Mouse (Mus musculus) spleen, adult 2 months (tissue): ENCODE data around the gene Igfbp2. TPM values are rescaled to one million over a fixed set of nuclear protein-coding genes. Genes with fewer than 3 reads are reported as not detected.

Experiments
- DNase-seq, 2 experiments: peaks; one replicate each; pipeline versions ENCODE4 v3.0.0 to v3.0.0-alpha.2; 2012 to 2021; ENCODE audit warnings: low spot score in 2 of 2, low read depth in 1 of 2
- H3K27ac ChIP-seq: fragments of 200-500 bp; 2 replicates; pipeline ENCODE4 v1.5.1; 2012; ENCODE audit warnings: low read length, inconsistent platforms; ENCODE audit not compliant: insufficient read depth
- H3K27me3 ChIP-seq: fragments of 200-500 bp; 2 replicates; pipeline ENCODE4 v1.6.1; 2012; ENCODE audit warnings: mild to moderate bottlenecking, moderate library complexity, low read length, inconsistent platforms; ENCODE audit not compliant: control insufficient read depth, insufficient read depth
- H3K36me3 ChIP-seq: fragments of 200-500 bp; 2 replicates; pipeline ENCODE4 v1.6.1; 2012; ENCODE audit warnings: mild to moderate bottlenecking, low read length, inconsistent platforms; ENCODE audit not compliant: control insufficient read depth, insufficient read depth
- H3K4me1 ChIP-seq: fragments of 200-500 bp; 2 replicates; pipeline ENCODE4 v1.6.1; 2011; ENCODE audit warnings: inconsistent platforms; ENCODE audit not compliant: control insufficient read depth, insufficient read depth, insufficient read length
- H3K4me3 ChIP-seq: fragments of 200-500 bp; 2 replicates; pipeline ENCODE4 v1.5.1; 2011; ENCODE audit warnings: mild to moderate bottlenecking, inconsistent platforms; ENCODE audit not compliant: insufficient read depth, insufficient read length; ENCODE audit errors: extremely low read depth
- CTCF ChIP-seq: fragments of 200-500 bp; IDR thresholded peaks from 2 replicates; pipeline ENCODE4 v1.5.1; 2011; ENCODE audit warnings: mild to moderate bottlenecking, inconsistent platforms; ENCODE audit not compliant: insufficient read depth, insufficient read length, insufficient replicate concordance; ENCODE audit errors: extremely low read depth
- POLR2A ChIP-seq: fragments of 200-500 bp; IDR thresholded peaks from 2 replicates; pipeline ENCODE4 v1.6.1; 2011; ENCODE audit warnings: low read depth, low read length, inconsistent platforms
- WGBS: fragments of 180-500 bp; shearing (Covaris S2); methylation state at CpG from one replicate; pipeline ENCODE4 v1.1.7; 2018; 5-methylcytosine and 5-hydroxymethylcytosine counted together
- polyA plus RNA-seq: library from polyadenylated mRNA; depleted of rRNA; stranded (reverse); fragments of >200 nt; gene quantifications from 2 replicates; pipeline ENCODE4 v1.2.3, GENCODE M21; 2012

The Igfbp2 gene
- polyA plus RNA-seq, 1 experiment: 7.5 TPM

DNA sequence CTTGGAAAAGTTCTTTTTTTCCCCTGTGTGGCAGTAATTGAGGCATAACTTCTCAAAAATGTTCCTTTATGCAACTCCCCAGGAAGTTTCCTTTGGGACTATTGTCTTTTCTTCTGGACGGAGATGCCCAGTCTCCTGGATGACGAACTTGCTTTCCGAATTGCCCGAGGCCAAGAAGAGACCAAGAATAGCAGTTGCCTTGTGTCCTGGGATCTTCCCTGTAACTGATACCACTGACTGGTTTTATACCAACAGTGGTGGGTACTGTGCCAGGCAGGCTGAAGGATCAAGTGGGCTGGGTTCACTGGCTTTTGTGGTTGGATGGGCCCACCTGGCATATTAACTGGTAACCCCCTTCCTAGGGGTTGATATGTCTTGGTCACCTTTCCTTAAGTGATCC lies 9.3 kb downstream of the Igfbp2 start:
- DNase-seq: no peak
- TF ChIP-seq CTCF (no peak), POLR2A (no peak)
- Histone ChIP-seq H3K27ac (no peak overlapping the region), H3K27me3 (no peaks in the 10 kb centered on the region), H3K36me3 (no peaks in the 10 kb centered on the region), H3K4me1 (no peaks in the 10 kb centered on the region), H3K4me3 (no peak overlapping the region)
- 92% methylated on average over 4 of the region's 4 CpGs for WGBS

DNA sequence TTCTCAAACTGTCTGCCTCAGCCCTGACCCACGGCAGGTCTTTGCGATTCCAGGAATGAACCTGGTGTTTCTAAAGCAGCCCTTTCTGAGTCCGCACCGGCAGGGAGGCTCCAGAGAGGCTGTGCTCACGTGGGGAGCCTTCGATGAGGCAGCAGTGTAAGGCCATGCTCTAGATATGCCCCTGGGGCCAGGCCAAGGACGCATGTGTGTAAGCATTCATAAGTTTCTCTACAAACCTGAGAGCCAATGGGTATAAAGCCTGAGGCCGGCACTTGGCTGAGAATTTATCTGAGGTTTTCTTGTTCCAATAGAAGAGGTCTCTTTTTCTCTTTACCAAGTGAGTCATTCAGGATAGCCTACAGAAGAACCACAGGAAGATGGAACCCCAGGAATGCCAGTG lies 15.1 kb downstream of the Igfbp2 start:
- Histone ChIP-seq H3K27me3 (no peaks in the 10 kb centered on the region), H3K4me3 (no peak overlapping the region), H3K36me3 (no peaks in the 10 kb centered on the region), H3K4me1 (no peaks in the 10 kb centered on the region), H3K27ac (no peak overlapping the region)
- no peak for TF ChIP-seq CTCF
- TF ChIP-seq POLR2A: no peak
- 87% methylated on average over 8 of the region's 8 CpGs for WGBS
- no peak for DNase-seq

- Histone ChIP-seq H3K27me3 (no peaks in the 10 kb centered on the region), H3K4me3 (no peak overlapping the region), H3K27ac (no peak overlapping the region), H3K36me3 (no peaks in the 10 kb centered on the region), H3K4me1 (no peaks in the 10 kb centered on the region)
- TF ChIP-seq CTCF: no peak
- TF ChIP-seq POLR2A: no peak
- 89% methylated on average over 7 of the region's 7 CpGs for WGBS
- DNase-seq: no peak
These were observed 15.5 kb downstream of the Igfbp2 start for GRCm38 (mm10) chr1:72839791-72840190.

GRCm38 (mm10) chr1:72842666-72843459 lies 18.6 kb downstream of the Igfbp2 start:
- Histone ChIP-seq H3K4me1 (no peaks in the 10 kb centered on the region), H3K27me3 (no peaks in the 10 kb centered on the region), H3K36me3 (no peaks in the 10 kb centered on the region), H3K4me3 (no peak overlapping the region), H3K27ac (no peak overlapping the region)
- DNase-seq: no peak
- 87% methylated on average over 18 of the region's 18 CpGs for WGBS
- TF ChIP-seq CTCF (no peak), POLR2A (no peak)

GRCm38 (mm10) chr1:72844675-72845074 lies 20.4 kb downstream of the Igfbp2 start:
- H3K36me3 ChIP-seq: no peaks in the 10 kb centered on the region
- TF ChIP-seq POLR2A: no peak
- TF ChIP-seq CTCF: no peak
- 84% methylated on average over 6 of the region's 6 CpGs for WGBS
- no peak for DNase-seq
- no peaks in the 10 kb centered on the region for H3K27me3 ChIP-seq
- no peaks in the 10 kb centered on the region for H3K4me1 ChIP-seq
- no peak overlapping the region for H3K4me3 ChIP-seq
- H3K27ac ChIP-seq: no peak overlapping the region

- 83% methylated on average over 4 of the region's 4 CpGs for WGBS
- no peaks in the 10 kb centered on the region for H3K4me1 ChIP-seq
- no peak overlapping the region for H3K27ac ChIP-seq
- no peak overlapping the region for H3K4me3 ChIP-seq
- DNase-seq: no peak
- H3K36me3 ChIP-seq: no peaks in the 10 kb centered on the region
- no peaks in the 10 kb centered on the region for H3K27me3 ChIP-seq
- no peak for TF ChIP-seq POLR2A
- no peak for TF ChIP-seq CTCF
These were observed 23.6 kb downstream of the Igfbp2 start for GRCm38 (mm10) chr1:72847849-72848380.

DNA sequence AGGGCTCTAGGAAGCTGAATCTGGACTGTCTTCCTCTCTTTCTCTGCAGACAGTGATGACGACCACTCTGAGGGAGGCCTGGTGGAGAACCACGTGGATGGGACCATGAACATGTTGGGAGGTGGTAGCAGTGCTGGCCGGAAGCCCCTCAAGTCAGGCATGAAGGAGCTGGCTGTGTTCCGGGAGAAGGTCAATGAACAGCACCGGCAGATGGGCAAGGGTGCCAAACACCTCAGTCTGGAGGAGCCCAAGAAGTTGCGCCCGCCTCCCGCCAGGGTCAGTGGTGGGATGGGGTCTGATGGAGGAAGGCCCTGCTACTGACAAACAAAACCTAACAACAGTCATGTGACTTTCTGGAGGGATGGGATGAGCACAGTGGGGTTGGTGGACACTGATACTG lies 24.7 kb downstream of the Igfbp2 start:
- Histone ChIP-seq H3K27me3 (no peaks in the 10 kb centered on the region), H3K4me1 (no peaks in the 10 kb centered on the region), H3K27ac (no peak overlapping the region), H3K4me3 (no peak overlapping the region), H3K36me3 (no peaks in the 10 kb centered on the region)
- no peak for DNase-seq
- 87% methylated on average over 8 of the region's 8 CpGs for WGBS
- TF ChIP-seq POLR2A: no peak
- TF ChIP-seq CTCF: no peak
